Mouse (Mus musculus) frontal cortex, postnatal 25 days (tissue): ENCODE results near the gene Gm49354.
"Not testable (repeated sequence)": the region's sequence is repeated elsewhere in the genome, so short reads cannot be mapped to it uniquely, and the experiment has no call there.

Experiments used
- DNase-seq, 2 experiments: peaks; one replicate each; pipeline ENCODE4 v3.0.0; 2022; ENCODE audit warnings: low spot score in 2 of 2

Gene Gm49354

DNA sequence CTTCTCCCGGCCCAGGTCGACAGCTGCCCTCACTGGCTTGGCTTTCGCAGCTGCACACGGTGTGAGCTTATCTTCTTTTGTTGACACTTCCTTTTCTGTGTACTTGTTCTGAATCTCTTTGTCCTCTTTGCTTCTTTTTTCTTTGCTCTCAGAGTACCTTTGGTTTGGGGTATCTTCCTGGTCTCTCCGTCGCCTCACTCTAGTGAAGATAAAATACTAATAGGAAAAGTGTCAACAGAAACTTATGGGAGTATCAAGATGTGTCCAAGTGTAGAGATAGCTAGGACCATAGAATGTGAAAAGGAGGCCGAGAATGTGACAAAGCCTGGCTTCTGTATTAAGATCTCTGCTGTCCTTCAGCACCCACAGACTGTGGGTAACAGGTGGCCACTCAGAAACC is at the start of gene Gm49354:
TSS of gene Gm49354 (minus strand) at position 101 of the 400 bp plus-strand sequence.
- no peak for DNase-seq

DNA sequence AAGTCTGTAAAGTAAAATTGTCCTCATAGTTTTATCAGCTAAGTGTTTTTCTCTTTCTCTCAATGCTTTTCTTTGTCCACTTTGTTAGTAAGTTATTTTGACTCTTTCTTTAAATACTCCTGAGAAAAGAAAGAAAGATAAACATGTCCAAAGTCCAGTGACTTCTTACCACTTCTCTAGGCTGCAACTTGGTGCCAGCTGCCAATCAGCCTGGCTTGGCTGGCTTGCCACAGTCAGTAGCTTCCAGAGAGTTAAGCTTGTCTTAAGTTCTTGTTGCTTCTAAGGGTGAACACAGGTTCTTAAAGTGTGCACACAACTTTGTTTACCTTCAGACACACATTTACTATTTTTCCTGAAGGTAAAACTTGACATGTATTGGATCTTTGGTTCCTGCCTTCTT is 43.9 kb upstream of the Gm49354 start:
- no peak for DNase-seq

DNA sequence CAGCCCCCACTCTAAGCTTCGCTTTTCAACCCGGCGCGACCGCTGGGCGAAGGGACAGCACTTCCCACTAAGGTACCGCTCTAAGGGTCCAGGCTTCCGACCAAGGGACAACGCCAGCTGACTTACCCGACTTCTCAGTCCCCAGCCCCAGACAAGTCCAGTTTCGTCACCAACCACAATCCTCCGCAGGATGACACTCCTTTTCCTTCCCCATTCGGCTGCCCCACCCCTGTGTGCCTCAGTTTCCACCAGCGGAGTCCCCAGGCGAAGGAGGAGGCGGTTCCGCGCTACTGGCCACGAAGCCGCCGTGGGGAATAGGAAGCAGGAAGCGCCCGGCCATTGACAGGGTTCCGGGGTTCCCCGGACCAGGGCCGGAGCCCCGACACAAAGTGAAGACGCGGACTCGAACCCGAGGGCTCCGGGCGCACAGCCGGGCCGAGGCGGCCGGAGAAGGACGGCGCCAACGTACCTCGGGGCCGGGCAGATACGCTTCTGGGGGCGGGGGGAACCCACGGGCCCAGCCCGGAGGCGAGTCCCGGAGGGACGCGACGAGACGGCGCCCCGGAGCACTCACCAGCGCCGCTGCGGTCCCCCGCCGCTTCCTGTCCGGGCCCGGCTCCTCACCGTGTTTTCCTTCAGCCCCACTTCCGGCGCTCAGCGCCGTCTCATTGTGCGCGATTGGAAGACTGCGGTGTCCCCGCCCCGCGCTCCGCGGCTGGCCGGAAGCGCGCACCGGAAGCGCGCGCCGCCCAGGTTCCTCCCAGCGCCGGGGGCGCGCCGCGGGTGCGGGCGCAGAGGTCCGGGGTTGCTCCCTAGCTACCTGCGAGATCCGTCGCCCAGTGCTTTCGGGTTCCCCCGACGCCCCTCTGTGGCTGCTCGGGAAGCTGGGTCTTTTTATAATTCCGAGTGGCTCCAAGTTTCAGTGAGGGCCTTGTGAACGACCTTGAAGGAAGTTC is 40.7 kb upstream of the Gm49354 start, which contains the start of gene Tut7:
TSS of gene Tut7 (minus strand) at position 641 of the 956 bp plus-strand sequence.
- peak; percentile 87 to 90 for DNase-seq

DNA sequence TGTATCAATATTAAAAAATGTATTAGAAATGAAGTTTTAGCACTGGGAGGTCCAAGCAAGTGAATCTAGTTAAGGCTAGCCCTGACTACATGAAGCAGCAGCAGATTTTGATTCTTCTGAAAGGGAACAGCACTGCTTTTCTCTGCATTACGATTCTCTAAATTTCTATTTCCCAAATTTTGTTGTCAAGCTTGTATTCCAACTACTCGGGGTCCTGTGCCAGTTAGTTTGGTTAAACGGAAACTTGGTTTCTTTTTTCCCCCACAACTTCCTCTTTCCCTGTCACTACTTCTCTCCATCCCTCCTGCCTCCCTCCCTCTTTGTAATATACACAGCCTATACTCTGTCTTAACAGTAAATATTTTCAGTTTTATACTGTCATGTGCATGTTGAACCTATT is 38.8 kb upstream of the Gm49354 start:
- DNase-seq: no peak

DNA sequence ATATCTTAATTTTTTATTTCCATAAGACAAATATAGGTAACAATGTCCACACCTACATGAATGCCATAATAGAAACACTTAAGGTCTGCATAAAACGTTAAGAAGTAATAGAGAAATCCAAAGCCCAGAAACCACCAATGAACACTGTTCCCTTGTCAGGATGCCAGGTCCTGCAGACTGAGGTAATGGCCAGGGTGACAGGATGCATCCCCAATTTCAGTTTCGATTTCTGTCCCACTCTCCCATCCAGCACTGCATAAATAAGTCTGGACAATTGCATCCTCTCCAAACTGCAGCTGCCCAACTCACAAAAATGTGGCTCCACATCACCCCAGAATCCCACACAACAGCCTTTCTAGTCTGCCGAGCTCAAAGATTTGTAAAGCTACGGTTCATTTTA is 38.1 kb upstream of the Gm49354 start:
- no peak for DNase-seq

DNA sequence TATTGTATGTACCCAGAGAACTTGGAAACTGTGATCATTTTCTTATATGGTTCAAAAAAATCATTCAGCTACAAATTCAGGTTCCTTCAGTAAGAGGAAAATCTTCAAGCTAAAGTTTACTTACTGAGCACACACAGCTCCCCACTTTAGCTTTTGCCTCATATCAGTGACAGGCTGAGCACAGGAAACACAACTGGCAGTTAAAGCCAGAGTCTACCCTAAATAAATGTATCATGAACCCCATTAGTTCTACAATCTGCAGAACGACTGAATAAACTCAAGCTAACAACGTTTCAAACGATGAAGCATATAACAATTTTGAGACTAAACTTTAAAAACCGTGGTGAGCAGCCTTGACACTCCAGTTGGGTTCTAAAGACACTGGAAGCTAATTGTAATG is 35.3 kb upstream of the Gm49354 start:
- no peak for DNase-seq

DNA sequence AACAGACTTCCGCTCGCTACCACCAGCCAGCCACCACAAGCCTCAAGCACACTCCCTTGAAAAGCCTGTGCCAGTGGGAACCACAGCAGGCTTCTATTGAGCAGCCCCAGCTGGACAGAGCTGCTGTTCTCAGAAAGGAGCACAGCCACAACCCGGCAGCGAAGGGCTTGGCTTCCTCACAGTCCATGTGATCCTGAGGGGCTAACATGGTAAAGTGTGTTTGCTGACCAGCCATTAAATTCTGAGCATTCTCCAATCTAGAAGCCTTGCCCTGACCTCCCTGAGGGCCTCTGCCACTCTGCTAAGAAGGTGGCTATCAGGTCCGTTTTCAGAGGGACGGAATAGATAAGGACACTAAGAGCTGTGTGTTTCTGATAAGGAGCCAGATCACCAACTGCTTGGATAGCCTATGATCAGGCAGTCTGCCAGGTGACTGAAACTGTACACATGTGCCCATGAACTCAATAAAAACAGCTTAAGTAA is 32.1 kb upstream of the Gm49354 start:
- DNase-seq: no peak

DNA sequence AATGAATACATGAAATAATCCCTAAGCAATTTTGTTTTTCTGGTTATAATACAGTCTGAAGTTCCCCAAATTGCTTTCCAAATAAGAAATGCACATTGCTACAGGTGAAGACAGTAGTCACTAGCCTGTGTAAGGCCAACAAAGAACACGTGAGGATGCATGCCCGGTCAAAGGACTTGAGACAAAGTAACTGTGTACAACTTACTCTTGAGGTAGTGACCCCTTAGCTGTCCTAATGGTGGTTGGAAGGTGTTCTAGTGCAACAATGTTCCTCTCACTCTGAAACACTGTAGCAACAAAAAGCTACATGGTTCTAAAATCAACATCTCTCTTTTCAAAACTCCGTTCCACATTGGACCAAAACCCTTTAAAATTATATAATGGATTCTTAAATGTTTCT is 29.5 kb upstream of the Gm49354 start:
- no peak for DNase-seq

DNA sequence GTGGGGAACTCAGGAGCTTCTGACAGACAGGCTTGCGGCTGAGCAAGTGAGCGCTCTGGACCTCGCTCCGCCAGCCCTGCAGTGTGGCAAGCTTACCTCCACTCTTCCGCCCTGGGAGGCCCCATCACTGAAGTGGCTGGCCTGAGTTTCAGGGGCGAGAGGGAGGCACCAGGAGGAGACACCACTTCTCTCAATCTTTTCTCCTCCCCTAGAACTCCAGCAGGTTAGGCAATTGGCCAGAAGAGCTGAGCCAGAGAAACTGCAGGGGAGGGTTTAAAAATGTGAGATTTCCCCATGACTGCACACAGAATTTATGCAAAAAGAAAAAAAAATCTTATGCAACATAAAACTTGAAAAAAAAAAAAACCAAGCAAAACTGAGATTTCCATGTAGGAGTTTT is 19.0 kb upstream of the Gm49354 start:
- DNase-seq: peak in 1 of 2 experiments; percentile 14

DNA sequence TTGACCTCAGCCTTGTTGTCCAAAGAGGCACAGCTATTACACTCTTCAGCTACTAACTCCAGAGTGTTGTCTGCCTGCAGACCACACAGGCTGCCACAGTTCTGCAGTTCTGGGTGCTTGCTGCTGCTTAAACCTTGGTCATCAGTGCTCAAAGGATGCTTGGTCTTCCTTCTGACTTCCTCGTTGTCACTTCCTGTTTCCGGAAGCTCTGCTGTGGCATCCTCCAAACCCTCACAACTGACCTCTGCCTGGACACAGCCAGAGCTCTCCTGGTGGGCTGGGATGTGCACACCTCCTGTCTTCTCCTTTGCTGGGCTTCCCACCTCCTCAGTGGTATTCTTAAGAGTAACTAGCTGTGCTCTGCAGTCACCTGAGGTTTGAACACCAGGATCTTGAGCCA is 18.0 kb upstream of the Gm49354 start:
- DNase-seq: no peak

DNA sequence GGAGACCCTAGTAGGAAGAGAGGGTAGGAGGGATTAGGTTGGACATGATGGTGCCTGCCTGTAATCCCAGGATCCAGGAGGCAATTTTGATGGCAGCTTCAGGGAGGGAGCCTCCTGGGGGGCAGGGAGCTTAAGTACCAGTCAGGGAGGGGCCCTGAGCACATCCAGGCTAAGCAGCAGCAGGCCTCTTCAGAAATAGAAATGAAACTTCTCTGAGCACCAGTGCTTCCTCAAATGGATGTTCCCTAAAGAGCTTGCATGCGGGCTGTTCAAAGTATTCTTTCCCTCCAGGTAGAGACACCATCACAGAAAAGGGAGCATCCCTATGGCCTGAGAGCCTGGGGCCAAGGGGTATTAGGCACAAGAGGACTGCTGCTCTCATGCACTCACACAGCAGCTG is 16.3 kb upstream of the Gm49354 start:
- DNase-seq: no peak

DNA sequence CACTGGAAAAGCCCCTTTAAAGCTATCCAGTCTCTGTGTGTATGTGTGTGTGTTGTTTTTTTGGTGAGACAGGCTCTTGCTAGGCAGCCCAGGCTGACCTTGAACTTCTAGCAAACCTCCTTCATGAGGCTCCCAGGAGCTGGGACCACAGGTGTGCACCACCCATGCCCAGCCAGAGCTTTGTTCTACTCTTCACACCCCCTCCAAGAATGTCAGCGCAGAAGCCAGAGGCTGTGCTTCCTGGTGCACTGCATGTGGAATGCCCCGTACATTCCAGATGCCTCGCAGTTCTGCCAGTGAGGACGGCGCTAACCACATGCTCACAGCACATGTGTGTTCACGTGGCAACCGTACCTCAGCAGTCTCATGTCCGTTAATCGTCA is 14.4 kb upstream of the Gm49354 start:
- DNase-seq: no peak

DNA sequence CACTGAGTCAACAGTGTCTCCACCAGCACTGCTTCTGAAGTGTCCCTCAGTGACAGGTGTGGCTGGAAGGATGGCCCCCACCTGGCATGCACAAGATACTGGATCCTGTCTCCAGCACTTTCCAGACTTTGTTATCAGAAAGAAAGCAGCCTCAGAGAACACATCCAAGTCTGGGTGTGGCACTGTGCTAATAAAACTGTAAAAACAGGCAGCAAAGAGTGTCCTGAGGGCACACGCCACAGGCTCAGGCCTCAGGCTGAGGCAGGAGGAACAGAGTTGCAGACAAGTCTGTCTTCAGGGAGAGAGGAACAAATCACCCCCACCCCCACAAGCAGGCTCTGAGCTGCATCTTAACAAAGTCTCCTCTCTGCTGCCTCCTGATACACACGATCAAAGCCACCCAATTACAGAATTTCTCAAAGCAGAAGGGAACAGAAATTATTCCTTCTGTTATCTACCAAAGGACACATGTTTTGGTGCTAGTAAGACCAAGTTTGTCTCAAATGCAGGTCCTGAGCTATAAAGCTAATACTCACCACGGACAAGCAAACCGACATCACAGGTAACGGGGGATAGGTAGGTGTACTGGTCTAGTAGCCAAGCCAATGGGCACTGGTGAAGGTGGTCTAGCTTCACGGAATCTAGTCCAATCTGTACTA is 13.9 kb upstream of the Gm49354 start:
- no peak for DNase-seq

DNA sequence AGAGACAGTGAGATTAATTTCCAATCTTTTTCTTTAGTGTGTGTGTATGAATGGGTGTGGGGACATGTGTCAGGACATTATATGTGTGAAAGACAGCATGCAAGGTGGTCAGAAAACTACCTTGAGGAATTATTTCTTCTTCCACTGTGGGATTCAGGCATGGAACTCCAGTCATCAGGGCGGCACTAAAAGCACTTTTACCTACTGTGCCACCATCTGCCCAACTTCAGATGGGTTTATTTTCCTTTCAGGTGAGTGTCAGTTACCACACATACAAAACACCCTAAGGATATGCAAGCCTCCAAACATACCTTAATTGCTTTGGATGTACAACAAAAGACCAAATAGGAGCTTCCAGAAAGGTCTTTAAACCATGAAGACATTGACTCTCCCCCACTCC is 12.7 kb upstream of the Gm49354 start:
- no peak for DNase-seq

DNA sequence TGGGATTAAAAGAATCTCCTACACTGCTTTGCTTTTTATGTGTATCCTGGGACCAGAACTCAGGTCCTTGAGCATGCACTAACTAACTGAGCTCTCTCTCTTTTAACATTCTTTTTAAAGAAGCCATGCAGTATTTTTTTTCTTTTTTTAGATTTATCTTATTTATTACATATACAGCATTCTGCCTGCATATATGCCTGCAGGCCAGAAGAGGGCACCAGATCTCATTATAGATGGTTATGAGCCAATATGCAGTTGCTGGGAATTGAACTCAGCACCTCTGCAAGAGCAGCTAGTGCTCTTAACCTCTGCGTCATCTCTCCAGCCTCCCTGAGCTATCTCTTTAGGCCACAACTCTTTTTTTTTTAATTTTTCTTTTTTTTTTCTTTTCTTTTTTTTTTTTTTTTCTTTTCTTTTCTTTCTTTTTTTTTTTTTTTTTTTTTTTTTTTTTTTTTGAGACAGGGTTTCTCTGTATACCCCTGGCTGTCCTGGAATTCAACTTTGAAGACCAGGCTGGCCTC is 2.2 kb downstream of the Gm49354 start:
- not testable (repeated sequence) for DNase-seq

DNA sequence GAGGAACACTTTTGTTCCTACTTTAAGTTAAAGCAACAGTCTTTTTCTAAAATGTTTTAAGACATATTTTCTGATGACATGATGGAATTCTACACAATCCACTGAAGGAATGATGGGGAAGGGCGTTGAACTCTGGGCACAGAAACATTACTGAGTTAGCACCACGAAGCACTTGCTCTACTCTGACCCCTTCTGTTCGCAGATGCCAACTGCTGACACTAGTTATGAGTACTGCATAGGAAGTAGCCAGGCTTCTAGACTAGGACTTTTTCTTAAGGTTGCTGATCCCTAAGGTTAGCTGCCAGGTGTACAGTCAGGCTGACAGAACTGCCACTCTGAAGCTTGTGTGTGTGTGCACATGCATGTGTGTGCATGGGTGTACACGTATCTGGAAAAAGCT is 2.8 kb downstream of the Gm49354 start:
- DNase-seq: no peak

DNA sequence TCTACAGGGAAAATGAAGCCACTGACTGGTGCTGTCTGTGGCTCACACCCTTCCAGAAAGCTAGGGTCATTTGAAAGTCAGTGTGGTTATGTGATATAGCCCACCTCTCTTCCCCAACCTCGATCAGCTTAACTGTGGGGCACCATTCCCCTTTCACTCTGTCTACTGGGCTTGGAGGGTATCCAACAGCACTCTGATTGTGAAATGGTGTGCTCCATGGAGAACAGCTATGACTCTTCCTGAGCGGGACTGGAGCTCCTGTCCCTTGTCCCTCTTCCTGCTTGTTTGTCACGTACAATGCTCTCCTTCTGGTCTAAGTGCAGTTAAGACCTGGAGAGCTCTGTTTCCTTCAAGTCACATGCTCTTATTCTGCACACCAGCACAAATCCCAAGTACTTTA is 6.9 kb downstream of the Gm49354 start:
- no peak for DNase-seq

DNA sequence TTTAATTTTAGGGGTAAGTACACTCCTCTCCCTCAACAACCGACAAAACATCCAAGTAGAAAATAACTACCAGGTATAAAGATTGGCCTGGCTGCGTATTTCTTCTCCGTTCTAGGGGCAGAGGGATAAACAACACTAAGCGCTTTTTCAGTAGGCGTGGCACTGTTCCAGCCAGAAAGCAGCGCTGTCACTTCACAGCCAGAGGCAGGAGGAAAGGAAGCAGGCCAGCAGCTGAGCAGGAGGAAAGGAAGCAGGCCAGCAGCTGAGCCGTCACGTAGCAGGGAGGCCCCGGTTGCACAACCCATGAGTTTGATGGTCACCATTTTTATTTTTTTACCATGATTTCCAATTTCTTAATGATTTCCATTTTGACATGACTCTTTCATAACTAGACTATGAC is 10.8 kb downstream of the Gm49354 start:
- peak in 1 of 2 experiments; percentile 25 for DNase-seq

DNA sequence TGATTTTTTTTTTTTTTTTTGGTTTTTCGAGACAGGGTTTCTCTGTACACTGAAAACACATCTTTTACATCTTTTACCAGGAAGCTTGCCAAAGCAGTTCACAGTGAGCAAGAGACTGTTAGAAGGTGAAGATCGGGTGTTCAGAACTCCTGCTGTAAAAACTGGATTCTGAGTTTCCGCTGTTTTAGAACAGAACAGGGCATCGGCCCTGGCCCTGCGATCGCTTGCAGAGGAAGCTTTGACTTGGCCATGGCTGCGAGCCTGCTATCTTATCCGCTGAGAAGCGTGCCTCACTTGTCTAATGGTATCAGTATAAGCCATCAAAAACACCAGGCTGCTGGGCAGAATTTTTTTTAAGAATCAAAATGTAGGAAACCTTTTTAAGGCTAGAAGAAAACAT is 11.2 kb downstream of the Gm49354 start:
- no peak for DNase-seq

DNA sequence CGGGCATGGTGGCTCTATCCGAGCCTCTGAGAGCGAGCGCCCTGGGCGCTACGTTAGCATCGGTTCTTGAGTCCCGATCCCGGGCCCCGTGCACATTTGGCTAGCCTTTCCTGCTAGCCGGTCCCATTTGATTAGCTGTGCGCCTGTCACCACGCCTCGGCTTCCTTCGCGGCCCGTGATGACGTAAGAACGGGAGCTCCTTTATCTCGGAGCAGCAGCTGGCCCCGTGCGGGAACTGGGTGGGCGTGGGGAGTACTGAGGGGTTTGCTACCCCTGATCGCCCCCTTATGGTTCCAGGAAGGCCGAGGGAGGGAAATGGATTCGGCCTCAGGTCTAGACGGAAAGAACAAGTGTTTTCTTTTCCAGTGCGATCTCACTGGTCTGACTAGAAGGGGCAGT is 11.9 kb downstream of the Gm49354 start:
- peak; percentile 67 to 77 for DNase-seq

DNA sequence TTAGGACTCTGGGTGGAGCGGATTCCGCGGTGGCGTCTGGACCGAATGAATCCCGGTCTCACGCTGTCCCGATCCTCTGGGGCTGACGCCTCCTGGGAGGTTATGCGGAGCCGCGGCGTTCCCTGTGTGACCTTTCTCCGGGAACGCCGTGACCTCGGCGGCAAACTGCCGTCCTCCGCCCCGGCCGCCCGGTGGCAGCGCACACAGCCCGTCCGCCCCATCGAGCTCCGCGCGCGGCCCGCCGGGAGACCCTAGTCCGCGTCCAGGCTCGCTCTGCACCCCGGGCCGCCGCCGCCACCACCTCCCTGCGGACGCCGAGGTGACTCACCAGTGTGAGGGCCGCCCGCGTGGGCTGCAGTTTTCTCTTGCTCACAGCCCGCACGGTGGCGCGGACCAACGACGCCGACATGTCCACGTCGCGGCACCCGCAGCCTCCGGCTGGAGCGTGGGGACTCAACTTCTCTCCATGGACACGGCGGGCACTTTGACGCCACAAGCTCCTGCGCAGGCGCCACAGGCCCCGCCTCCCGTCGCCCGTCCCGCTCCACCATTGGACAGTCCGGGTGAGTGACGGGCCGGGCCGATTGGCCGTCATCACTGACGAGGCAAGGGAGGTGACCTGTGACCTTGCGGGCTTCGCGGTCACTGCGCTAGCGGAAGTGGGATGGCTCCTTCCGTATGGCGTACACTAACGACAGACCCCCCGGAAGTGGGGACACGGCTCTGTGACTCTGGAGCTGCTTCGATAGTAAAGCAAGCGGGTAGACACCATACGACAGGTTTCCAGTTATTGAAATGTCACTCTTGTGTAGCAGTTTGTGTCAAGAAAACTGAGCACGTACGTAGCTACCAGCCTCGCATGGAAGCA is 12.5 kb downstream of the Gm49354 start, which contains the start of gene Isca1:
TSS of gene Isca1 (minus strand) at position 515 of the 868 bp plus-strand sequence.
- peak; percentile 99 to 100 for DNase-seq

DNA sequence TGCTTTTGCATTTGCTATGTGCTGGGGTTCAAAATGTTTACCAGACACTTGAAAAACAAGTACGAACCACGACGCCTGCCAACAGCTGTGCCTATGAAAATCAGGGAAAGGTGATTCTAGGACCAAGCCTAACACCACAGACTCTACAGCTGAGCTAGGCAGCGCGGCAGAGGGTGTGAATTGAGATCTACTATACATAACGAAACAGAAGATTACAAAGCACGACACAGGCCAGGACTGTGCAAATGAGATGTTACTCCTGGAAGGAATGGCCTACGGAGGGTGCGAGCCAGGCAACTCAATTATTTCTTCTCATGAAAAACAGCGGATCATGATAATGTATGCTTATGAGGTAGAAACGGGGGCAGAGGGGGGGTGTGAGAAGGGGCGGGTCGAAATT is 13.5 kb downstream of the Gm49354 start:
- DNase-seq: no peak
